Mouse (Mus musculus): ENCODE measurements around the gene Crtc3. TPM values are rescaled to one million over a fixed set of nuclear protein-coding genes. Genes with fewer than 3 reads are reported as not detected.

Gene Crtc3
- polyA plus RNA-seq, 1 experiment, result 6.4 TPM

DNA sequence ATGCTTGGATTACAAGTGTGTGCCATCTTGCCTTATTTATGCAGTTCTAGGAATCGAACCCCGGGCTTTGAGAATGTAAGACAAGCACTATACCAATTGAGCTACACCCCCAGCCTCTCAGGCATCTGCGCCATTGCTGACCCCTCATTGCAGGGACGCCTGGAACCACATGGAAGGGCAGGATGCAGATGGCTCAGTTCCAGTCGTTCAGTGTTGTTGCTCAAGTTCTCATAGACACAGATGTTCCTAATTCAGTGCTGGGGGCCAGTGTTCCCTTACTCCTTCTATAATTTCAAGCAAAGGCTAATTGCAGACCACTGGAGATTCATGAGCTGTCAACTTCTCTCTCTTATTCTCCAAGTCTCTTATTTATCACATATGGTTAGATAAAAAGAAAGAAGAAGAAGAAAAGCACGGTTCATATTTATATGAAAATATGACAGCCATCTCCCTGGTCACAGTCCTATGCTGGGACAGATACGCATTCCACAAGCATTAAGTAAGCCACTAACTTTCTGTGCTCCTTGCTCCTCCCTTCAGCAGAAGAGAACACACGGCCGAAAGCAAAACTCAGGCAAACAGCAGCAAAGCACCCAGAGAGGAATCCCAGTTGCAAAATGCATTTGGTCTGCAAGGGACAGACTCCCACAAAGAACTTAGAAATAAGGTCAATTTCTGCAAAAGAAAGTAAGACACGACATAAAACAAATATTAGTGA, 22.3 kb downstream of the Crtc3 start:
- Histone ChIP-seq H3K79me3 (ENCODE audit: low read depth) (peaks cover 11% of the 10 kb centered on the region), H3K36me3 (ENCODE audit: control insufficient read depth, insufficient read depth) (no peaks in the 10 kb centered on the region), H3K27me3 (ENCODE audit: control insufficient read depth, insufficient read depth, insufficient read length) (no peaks in the 10 kb centered on the region), H3ac (ENCODE audit: control insufficient read depth, insufficient read length, low read depth) (no peak overlapping the region), H3K79me2 (ENCODE audit: control insufficient read depth, insufficient read depth) (peaks cover 14% of the 10 kb centered on the region), H3K4me3 (ENCODE audit: insufficient read depth, poor library complexity, severe bottlenecking) (no peak overlapping the region)
- TF ChIP-seq CEBPB (IDR thresholded peaks at IDR 0.05; ENCODE audit: low read depth) (peak; percentile 30), FOSL1 (IDR thresholded peaks at IDR 0.05; ENCODE audit: insufficient read depth, low read length, poor library complexity, severe bottlenecking) (no peak)

DNA sequence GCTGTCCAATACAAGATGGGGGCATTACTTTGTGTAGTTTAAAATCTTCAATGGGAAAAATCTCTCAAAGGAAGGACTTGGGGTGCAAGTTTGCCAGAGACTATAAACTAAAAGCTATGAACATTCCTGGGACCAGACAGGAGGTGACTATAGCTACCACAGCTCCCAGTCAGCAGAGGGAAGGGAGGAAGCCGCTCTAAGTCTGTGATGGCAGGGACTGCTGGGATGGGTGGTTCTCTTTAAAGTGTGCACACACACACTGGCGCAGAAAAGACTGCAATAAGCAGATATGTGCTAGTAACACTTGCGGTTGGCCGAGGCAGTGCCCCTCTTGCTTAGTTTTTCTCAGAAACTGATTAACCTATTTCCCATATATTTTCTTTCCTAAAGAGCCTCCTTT, 27.6 kb downstream of the Crtc3 start:
- H3K4me3 ChIP-seq (ENCODE audit: insufficient read depth, poor library complexity, severe bottlenecking), result no peak overlapping the region
- peaks cover 7% of the 10 kb centered on the region for H3K79me3 ChIP-seq (ENCODE audit: low read depth)
- H3K36me3 ChIP-seq (ENCODE audit: control insufficient read depth, insufficient read depth), result no peaks in the 10 kb centered on the region
- H3K27me3 ChIP-seq (ENCODE audit: control insufficient read depth, insufficient read depth, insufficient read length), result no peaks in the 10 kb centered on the region
- no peak overlapping the region for H3ac ChIP-seq (ENCODE audit: control insufficient read depth, insufficient read length, low read depth)
- H3K79me2 ChIP-seq (ENCODE audit: control insufficient read depth, insufficient read depth), result peaks cover 14% of the 10 kb centered on the region
- TF ChIP-seq MYOD1 (IDR thresholded peaks at IDR 0.05; ENCODE audit: control insufficient read depth, insufficient read length, low read depth), result no peak
- TF ChIP-seq CTCF (IDR thresholded peaks at IDR 0.05; ENCODE audit: control insufficient read depth, insufficient read depth, insufficient read length), result no peak
- no peak for TF ChIP-seq MYOG (IDR thresholded peaks at IDR 0.05; ENCODE audit: control insufficient read depth, extremely low read depth, insufficient read length)
- TF ChIP-seq CEBPB (IDR thresholded peaks at IDR 0.05; ENCODE audit: low read depth), result no peak
- no peak for TF ChIP-seq FOSL1 (IDR thresholded peaks at IDR 0.05; ENCODE audit: insufficient read depth, low read length, poor library complexity, severe bottlenecking)
- no peak for TF ChIP-seq USF1 (IDR thresholded peaks at IDR 0.05; ENCODE audit: low read depth)
- no peak for TF ChIP-seq MAX (IDR thresholded peaks at IDR 0.05)

DNA sequence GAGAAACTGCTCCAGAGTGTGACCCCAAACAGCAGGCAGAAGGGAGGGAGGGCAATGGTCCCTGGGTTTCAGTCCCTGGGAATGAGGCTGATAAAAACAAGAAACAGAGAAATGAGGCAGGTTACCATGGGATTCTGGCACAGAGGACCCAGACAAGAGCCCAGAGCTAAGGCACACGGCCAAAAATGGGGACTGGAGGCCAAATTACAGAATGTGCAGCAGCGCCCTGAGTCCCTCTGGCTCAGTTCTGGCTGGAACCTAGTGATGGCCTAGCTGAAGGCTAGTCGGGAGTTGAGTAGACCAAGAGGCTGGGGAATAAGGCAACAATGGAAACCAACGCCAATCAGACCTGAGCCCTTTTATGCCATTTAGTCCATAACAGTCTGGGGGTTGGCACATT, 28.1 kb downstream of the Crtc3 start:
- H3ac ChIP-seq (ENCODE audit: control insufficient read depth, insufficient read length, low read depth), result no peak overlapping the region
- no peaks in the 10 kb centered on the region for H3K27me3 ChIP-seq (ENCODE audit: control insufficient read depth, insufficient read depth, insufficient read length)
- H3K36me3 ChIP-seq (ENCODE audit: control insufficient read depth, insufficient read depth), result no peaks in the 10 kb centered on the region
- TF ChIP-seq MAX (IDR thresholded peaks at IDR 0.05) (no peak), MYOD1 (IDR thresholded peaks at IDR 0.05; ENCODE audit: control insufficient read depth, insufficient read length, low read depth) (no peak), CTCF (IDR thresholded peaks at IDR 0.05; ENCODE audit: control insufficient read depth, insufficient read depth, insufficient read length) (no peak), CEBPB (IDR thresholded peaks at IDR 0.05; ENCODE audit: low read depth) (no peak), FOSL1 (IDR thresholded peaks at IDR 0.05; ENCODE audit: insufficient read depth, low read length, poor library complexity, severe bottlenecking) (no peak), MYOG (IDR thresholded peaks at IDR 0.05; ENCODE audit: control insufficient read depth, extremely low read depth, insufficient read length) (no peak), USF1 (IDR thresholded peaks at IDR 0.05; ENCODE audit: low read depth) (no peak)
- H3K79me2 ChIP-seq (ENCODE audit: control insufficient read depth, insufficient read depth), result peaks cover 9% of the 10 kb centered on the region
- H3K79me3 ChIP-seq (ENCODE audit: low read depth), result peaks cover 7% of the 10 kb centered on the region
- no peak overlapping the region for H3K4me3 ChIP-seq (ENCODE audit: insufficient read depth, poor library complexity, severe bottlenecking)

DNA sequence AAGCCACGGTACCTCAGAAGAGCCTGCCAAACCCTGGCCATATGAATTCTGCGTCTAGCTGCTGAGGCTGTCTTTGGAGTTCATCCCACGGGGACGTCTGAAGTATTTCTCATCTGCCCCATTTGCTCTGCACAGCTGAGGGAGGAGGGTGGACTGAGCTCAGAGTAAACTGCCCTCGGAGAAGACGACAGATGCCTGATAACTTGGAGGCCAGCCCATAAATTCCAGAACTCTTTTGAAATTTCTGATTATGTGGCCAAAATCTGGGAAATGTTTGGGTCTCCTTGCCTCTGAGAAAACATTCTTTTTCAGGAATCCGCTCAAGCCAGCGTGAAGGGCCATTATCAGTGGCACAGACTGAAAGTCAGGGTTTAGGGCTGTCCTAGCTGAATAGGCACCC, 30.8 kb downstream of the Crtc3 start:
- Histone ChIP-seq H3ac (ENCODE audit: control insufficient read depth, insufficient read length, low read depth) (no peak overlapping the region), H3K27me3 (ENCODE audit: control insufficient read depth, insufficient read depth, insufficient read length) (no peaks in the 10 kb centered on the region), H3K79me2 (ENCODE audit: control insufficient read depth, insufficient read depth) (no peaks in the 10 kb centered on the region), H3K79me3 (ENCODE audit: low read depth) (no peaks in the 10 kb centered on the region), H3K36me3 (ENCODE audit: control insufficient read depth, insufficient read depth) (no peaks in the 10 kb centered on the region), H3K4me3 (ENCODE audit: insufficient read depth, poor library complexity, severe bottlenecking) (no peak overlapping the region)
- TF ChIP-seq CEBPB (IDR thresholded peaks at IDR 0.05; ENCODE audit: low read depth) (no peak), USF1 (IDR thresholded peaks at IDR 0.05; ENCODE audit: low read depth) (no peak), MAX (IDR thresholded peaks at IDR 0.05) (no peak), CTCF (IDR thresholded peaks at IDR 0.05; ENCODE audit: control insufficient read depth, insufficient read depth, insufficient read length) (no peak), MYOD1 (IDR thresholded peaks at IDR 0.05; ENCODE audit: control insufficient read depth, insufficient read length, low read depth) (no peak), MYOG (IDR thresholded peaks at IDR 0.05; ENCODE audit: control insufficient read depth, extremely low read depth, insufficient read length) (no peak), FOSL1 (IDR thresholded peaks at IDR 0.05; ENCODE audit: insufficient read depth, low read length, poor library complexity, severe bottlenecking) (no peak)

DNA sequence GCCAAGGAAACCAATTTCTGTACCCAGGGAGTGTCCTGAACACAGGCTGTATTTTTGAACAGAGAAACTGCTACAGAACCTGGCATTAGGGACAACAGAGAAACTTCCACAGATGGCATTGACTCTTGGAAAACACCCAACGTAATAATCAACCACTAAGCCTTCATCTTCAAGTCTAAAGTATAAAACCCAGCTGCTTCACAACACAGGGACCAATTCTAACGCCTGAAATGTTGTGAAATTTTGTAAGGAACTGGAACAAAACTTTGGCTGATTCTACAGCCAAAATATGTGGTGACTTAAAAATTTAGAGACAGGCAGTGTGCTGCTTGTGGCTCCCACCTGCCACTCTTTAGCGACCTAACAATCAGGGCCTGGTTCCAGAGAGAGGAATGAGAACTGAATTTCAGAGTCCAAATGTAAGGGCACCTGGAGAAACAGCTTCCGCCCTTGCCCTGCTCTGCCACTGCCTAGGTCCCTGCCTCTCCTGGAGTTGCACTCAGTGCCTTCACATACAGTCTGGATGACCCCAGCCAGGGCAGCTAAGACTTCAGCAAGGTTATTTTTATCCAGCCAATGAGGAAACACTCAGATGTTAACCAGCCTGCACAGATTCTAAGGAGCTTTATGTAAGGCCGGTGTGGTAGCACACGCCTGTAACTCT, 33.2 kb downstream of the Crtc3 start:
- Histone ChIP-seq H3K4me3 (ENCODE audit: insufficient read depth, poor library complexity, severe bottlenecking) (no peak overlapping the region), H3K36me3 (ENCODE audit: control insufficient read depth, insufficient read depth) (no peaks in the 10 kb centered on the region), H3K79me3 (ENCODE audit: low read depth) (no peaks in the 10 kb centered on the region), H3K79me2 (ENCODE audit: control insufficient read depth, insufficient read depth) (no peaks in the 10 kb centered on the region), H3K27me3 (ENCODE audit: control insufficient read depth, insufficient read depth, insufficient read length) (no peaks in the 10 kb centered on the region), H3ac (ENCODE audit: control insufficient read depth, insufficient read length, low read depth) (no peak overlapping the region)
- TF ChIP-seq MYOG (IDR thresholded peaks at IDR 0.05; ENCODE audit: control insufficient read depth, extremely low read depth, insufficient read length), result no peak
- no peak for TF ChIP-seq MAX (IDR thresholded peaks at IDR 0.05)
- TF ChIP-seq CTCF (IDR thresholded peaks at IDR 0.05; ENCODE audit: control insufficient read depth, insufficient read depth, insufficient read length), result no peak
- TF ChIP-seq CEBPB (IDR thresholded peaks at IDR 0.05; ENCODE audit: low read depth), result no peak
- no peak for TF ChIP-seq USF1 (IDR thresholded peaks at IDR 0.05; ENCODE audit: low read depth)
- no peak for TF ChIP-seq MYOD1 (IDR thresholded peaks at IDR 0.05; ENCODE audit: control insufficient read depth, insufficient read length, low read depth)
- no peak for TF ChIP-seq FOSL1 (IDR thresholded peaks at IDR 0.05; ENCODE audit: insufficient read depth, low read length, poor library complexity, severe bottlenecking)
